Mouse (Mus musculus): ENCODE data around the gene Mrpl22. TPM values are rescaled to one million over a fixed set of nuclear protein-coding genes. Genes with fewer than 3 reads are reported as not detected.

The Mrpl22 gene
- total RNA-seq (2023): 20.1 to 24.9 TPM (median 20.9 TPM) in 4 replicates

GRCm38 (mm10) chr11:58171459-58172091 is at the start of gene Mrpl22:
TSS of gene Mrpl22 (plus strand) at chr11:58171661.

GRCm38 (mm10) chr11:58168167-58168915 is 3.1 kb upstream of the Mrpl22 start, which contains the start of gene Gemin5:
TSS of gene Gemin5 (minus strand) at chr11:58168539.

GRCm38 (mm10) chr11:58199229-58200037 is 28.0 kb downstream of the Mrpl22 start, which contains the start of the genes Igtp and Irgm2:
TSS of gene Igtp (plus strand) at chr11:58199556.
TSS of gene Irgm2 (plus strand) at chr11:58199618.

Other genes with a start within 250 kb of the Mrpl22 start
- 105 to 120 TPM (median 109 TPM) in 4 replicates for gene Larp1, start 162.6 kb upstream of the Mrpl22 start, total RNA-seq (2023)
- gene Gm12248, start 78.5 kb upstream of the Mrpl22 start, total RNA-seq (2023): not detected in 4 replicates
- 54.6 to 55.8 TPM (median 54.8 TPM) in 4 replicates for gene Cnot8, start 67.5 kb upstream of the Mrpl22 start, total RNA-seq (2023)
- gene Gemin5, start 3.1 kb upstream of the Mrpl22 start, total RNA-seq (2023): 18.9 to 21.6 TPM (median 21.0 TPM) in 4 replicates
- gene Igtp, start 27.9 kb downstream of the Mrpl22 start, total RNA-seq (2023): 14.5 to 18.3 TPM (median 15.9 TPM) in 4 replicates
- gene Irgm2, start 28.0 kb downstream of the Mrpl22 start, total RNA-seq (2023): 5.5 to 7.1 TPM (median 6.5 TPM) in 4 replicates
- gene 4930438A08Rik, start 103.1 kb downstream of the Mrpl22 start, total RNA-seq (2023): not detected in 4 replicates
- 28.3 to 34.6 TPM (median 29.4 TPM) in 4 replicates for gene Zfp692, start 135.4 kb downstream of the Mrpl22 start, total RNA-seq (2023)
- 30.6 to 35.1 TPM (median 33.0 TPM) in 4 replicates for gene Zfp672, start 158.7 kb downstream of the Mrpl22 start, total RNA-seq (2023)
- 21.8 to 27.3 TPM (median 23.7 TPM) in 4 replicates for gene Sh3bp5l, start 159.1 kb downstream of the Mrpl22 start, total RNA-seq (2023)
- gene Lypd8, start 207.4 kb downstream of the Mrpl22 start, total RNA-seq (2023): not detected in 4 replicates
- gene 1810065E05Rik, start 249.4 kb downstream of the Mrpl22 start, total RNA-seq (2023): not detected in 4 replicates